Mouse (Mus musculus) midbrain, postnatal 0 days (tissue): ENCODE results near the gene Trappc6a. TPM values are rescaled to one million over a fixed set of nuclear protein-coding genes. Genes with fewer than 3 reads are reported as not detected.

ENCODE experiments used
- ATAC-seq: fragments of 200-750 bp; cut with Nextera tagmentation; 2 replicates; pipeline ENCODE4 v1.8.0; 2017; ENCODE audit warnings: moderate number of reproducible peaks, mild to moderate bottlenecking, moderate TSS enrichment, moderate library complexity; ENCODE audit not compliant: low FRiP score
- DNase-seq: peaks from one replicate; pipeline ENCODE4 v3.0.0-alpha.2; 2015; ENCODE audit warnings: low spot score
- H3K27ac ChIP-seq: fragments of 300-500 bp; sonication (generic); 2 replicates; pipeline ENCODE4 v1.5.1; 2014; ENCODE audit warnings: low read depth, mild to moderate bottlenecking, low read length, mixed read lengths
- H3K27me3 ChIP-seq: fragments of 300-500 bp; sonication (generic); 2 replicates; pipeline ENCODE4 v1.6.1; 2014; ENCODE audit warnings: low read length, control low read depth, mixed read lengths; ENCODE audit not compliant: insufficient read depth
- H3K36me3 ChIP-seq: fragments of 300-500 bp; sonication (generic); 2 replicates; pipeline ENCODE4 v1.6.1; 2014; ENCODE audit warnings: low read length, control low read depth, mixed read lengths; ENCODE audit not compliant: insufficient read depth
- H3K4me1 ChIP-seq: fragments of 300-500 bp; sonication (generic); 2 replicates; pipeline ENCODE4 v1.6.1; 2014; ENCODE audit warnings: mild to moderate bottlenecking, control low read depth, antibody characterized with exemption, low read length, mixed read lengths; ENCODE audit not compliant: insufficient read depth
- H3K4me2 ChIP-seq: fragments of 300-500 bp; sonication (generic); 2 replicates; pipeline ENCODE4 v1.6.1; 2014; ENCODE audit warnings: low read depth, mild to moderate bottlenecking, low read length, mixed read lengths; ENCODE audit not compliant: poor library complexity, severe bottlenecking
- H3K4me3 ChIP-seq: fragments of 300-500 bp; sonication (generic); 2 replicates; pipeline ENCODE4 v1.5.1; 2014; ENCODE audit warnings: low read depth, mild to moderate bottlenecking, low read length, moderate library complexity
- H3K9ac ChIP-seq: fragments of 300-500 bp; sonication (generic); replicated peaks from 2 replicates; pipeline ENCODE4 v1.6.1; 2014; ENCODE audit warnings: mild to moderate bottlenecking, low read length, moderate library complexity, mixed read lengths; ENCODE audit not compliant: poor library complexity, severe bottlenecking
- H3K9me3 ChIP-seq: fragments of 300-500 bp; sonication (generic); 2 replicates; pipeline ENCODE4 v1.6.1; 2016; ENCODE audit warnings: low read length, control low read depth
- CTCF ChIP-seq: IDR thresholded peaks from 2 replicates; pipeline ENCODE4 v1.5.1; 2016; ENCODE audit warnings: antibody characterized with exemption, mild to moderate bottlenecking
- WGBS: fragments of 180-500 bp; shearing (Covaris S2); extraction: QIAGEN DNeasy Blood & Tissue Kit; methylation state at CpG from one replicate; pipeline ENCODE4 v1.1.7; 2014; 5-methylcytosine and 5-hydroxymethylcytosine counted together
- polyA plus RNA-seq: library from polyadenylated mRNA; unstranded; fragments of >200 nt; fragmentation: Nextera tagmentation; extraction: Ambion mirVana; gene quantifications from 2 replicates; pipeline ENCODE4 v1.2.1, GENCODE M21; 2015
- total RNA-seq: library from RNA; depleted of rRNA; stranded (reverse); fragments of >200 nt; gene quantifications from 2 replicates; pipeline ENCODE4 v1.2.3, GENCODE M21; 2014; rRNA removed

The Trappc6a gene
- total and polyA plus RNA-seq, 2 experiments from 2014 or later, result 23.9 to 32.6 TPM

DNA sequence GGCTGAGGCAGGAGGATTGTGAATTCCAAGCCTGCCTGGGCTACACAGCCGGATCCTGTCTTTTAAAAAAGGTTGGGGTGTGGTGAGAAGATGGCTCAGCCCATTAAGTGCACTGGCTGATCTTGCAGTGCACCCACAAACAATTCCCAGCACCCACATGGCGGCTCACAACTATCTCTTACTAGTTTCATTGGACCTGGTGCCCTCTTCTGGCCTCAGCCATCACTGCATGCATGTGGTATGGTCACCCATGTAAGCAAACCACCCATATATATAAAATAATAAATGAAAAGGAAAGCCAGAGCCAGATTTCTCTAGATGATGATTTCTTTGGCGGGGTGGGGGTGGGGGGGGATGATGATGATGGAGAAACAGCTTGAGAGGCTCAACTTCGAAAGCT is 56.3 kb downstream of the Trappc6a start:
- no peak overlapping the region for H3K9ac ChIP-seq
- DNase-seq (no peak), ATAC-seq (no peak)

More for the DNA sequence above, 56.3 kb downstream of the Trappc6a start:
- H3K27ac ChIP-seq, result no peak overlapping the region
- H3K36me3 ChIP-seq, result peaks cover 23% of the 10 kb centered on the region
- H3K27me3 ChIP-seq, result no peaks in the 10 kb centered on the region
- no peak overlapping the region for H3K4me3 ChIP-seq
- no peaks in the 10 kb centered on the region for H3K9me3 ChIP-seq
- TF ChIP-seq CTCF, result peak; percentile 38
- H3K4me2 ChIP-seq, result no peak overlapping the region
- WGBS, result 93% methylated on average over 4 of the region's 4 CpGs
- peaks cover 9% of the 10 kb centered on the region for H3K4me1 ChIP-seq

Other genes starting within 250 kb of the Trappc6a start
- gene Vasp, start 236.6 kb upstream of the Trappc6a start, total RNA-seq, result 50.9 and 56.9 TPM in 2 replicates
- gene Vasp, start 236.6 kb upstream of the Trappc6a start, polyA plus RNA-seq, result 31.4 and 32.3 TPM in 2 replicates
- gene Ppm1n, start 228.3 kb upstream of the Trappc6a start, total RNA-seq, result 1.8 and 2.2 TPM in 2 replicates
- 1.2 and 1.4 TPM in 2 replicates for gene Ppm1n, start 228.3 kb upstream of the Trappc6a start, polyA plus RNA-seq
- gene Rtn2, start 225.8 kb upstream of the Trappc6a start, total RNA-seq, result 160 and 172 TPM in 2 replicates
- 104 and 107 TPM in 2 replicates for gene Rtn2, start 225.8 kb upstream of the Trappc6a start, polyA plus RNA-seq
- gene Fosb, start 198.3 kb upstream of the Trappc6a start, total RNA-seq, result 0.38 and 0.66 TPM in 2 replicates
- gene Fosb, start 198.3 kb upstream of the Trappc6a start, polyA plus RNA-seq, result 0.10 and 0.11 TPM in 2 replicates
- gene Ercc1, start 163.6 kb upstream of the Trappc6a start, total RNA-seq, result 50.3 and 71.4 TPM in 2 replicates
- gene Ercc1, start 163.6 kb upstream of the Trappc6a start, polyA plus RNA-seq, result 67.7 and 71.0 TPM in 2 replicates
- 8.7 and 14.0 TPM in 2 replicates for gene Cd3eap, start 148.9 kb upstream of the Trappc6a start, total RNA-seq
- gene Cd3eap, start 148.9 kb upstream of the Trappc6a start, polyA plus RNA-seq, result 21.5 and 21.6 TPM in 2 replicates
- 0.52 and 1.0 TPM in 2 replicates for gene Ppp1r13l, start 148.6 kb upstream of the Trappc6a start, total RNA-seq
- 1.5 and 2.0 TPM in 2 replicates for gene Ppp1r13l, start 148.6 kb upstream of the Trappc6a start, polyA plus RNA-seq
- gene Ercc2, start 126.4 kb upstream of the Trappc6a start, total RNA-seq, result 63.0 and 68.3 TPM in 2 replicates
- 22.9 and 26.6 TPM in 2 replicates for gene Ercc2, start 126.4 kb upstream of the Trappc6a start, polyA plus RNA-seq
- 1.2 and 1.9 TPM in 2 replicates for gene Klc3, start 104.3 kb upstream of the Trappc6a start, total RNA-seq
- 1.2 and 1.4 TPM in 2 replicates for gene Klc3, start 104.3 kb upstream of the Trappc6a start, polyA plus RNA-seq
- 0.38 and 8.2 TPM in 2 replicates for gene Ckm, start 103.6 kb upstream of the Trappc6a start, total RNA-seq
- gene Ckm, start 103.6 kb upstream of the Trappc6a start, polyA plus RNA-seq, result 0.21 and 0.25 TPM in 2 replicates
- 58.1 and 68.9 TPM in 2 replicates for gene Mark4, start 49.6 kb upstream of the Trappc6a start, total RNA-seq
- 16.2 and 17.0 TPM in 2 replicates for gene Mark4, start 49.6 kb upstream of the Trappc6a start, polyA plus RNA-seq
- 0.28 and 0.49 TPM in 2 replicates for gene Exoc3l2, start 45.1 kb upstream of the Trappc6a start, total RNA-seq
- 1.5 and 1.6 TPM in 2 replicates for gene Exoc3l2, start 45.1 kb upstream of the Trappc6a start, polyA plus RNA-seq
- gene Bloc1s3, start within 50 bp of the Trappc6a start, total RNA-seq, result 17.8 and 21.4 TPM in 2 replicates
- 3.9 and 4.2 TPM in 2 replicates for gene Bloc1s3, start within 50 bp of the Trappc6a start, polyA plus RNA-seq
- 2.3 TPM in 2 replicates for gene Nkpd1, start 9.4 kb downstream of the Trappc6a start, total RNA-seq
- 1.6 and 1.8 TPM in 2 replicates for gene Nkpd1, start 9.4 kb downstream of the Trappc6a start, polyA plus RNA-seq
- 114 and 127 TPM in 2 replicates for gene Ppp1r37, start 54.7 kb downstream of the Trappc6a start, total RNA-seq
- gene Ppp1r37, start 54.7 kb downstream of the Trappc6a start, polyA plus RNA-seq, result 27.8 and 28.1 TPM in 2 replicates
- 0.33 and 1.2 TPM in 2 replicates for gene Zfp296, start 68.9 kb downstream of the Trappc6a start, total RNA-seq
- gene Zfp296, start 68.9 kb downstream of the Trappc6a start, polyA plus RNA-seq, result 0.11 TPM in 1 of 2 replicates, not detected in the other
- gene Gemin7, start 69.2 kb downstream of the Trappc6a start, total RNA-seq, result 58.1 and 70.9 TPM in 2 replicates
- gene Gemin7, start 69.2 kb downstream of the Trappc6a start, polyA plus RNA-seq, result 158 and 181 TPM in 2 replicates
- gene Clasrp, start 96.1 kb downstream of the Trappc6a start, total RNA-seq, result 74.4 and 97.4 TPM in 2 replicates
- gene Clasrp, start 96.1 kb downstream of the Trappc6a start, polyA plus RNA-seq, result 70.3 and 74.7 TPM in 2 replicates
- gene Relb, start 121.0 kb downstream of the Trappc6a start, total RNA-seq, result 5.6 and 7.3 TPM in 2 replicates
- 5.6 and 6.2 TPM in 2 replicates for gene Relb, start 121.0 kb downstream of the Trappc6a start, polyA plus RNA-seq
- 149 and 152 TPM in 2 replicates for gene Clptm1, start 156.6 kb downstream of the Trappc6a start, total RNA-seq
- gene Clptm1, start 156.6 kb downstream of the Trappc6a start, polyA plus RNA-seq, result 140 and 149 TPM in 2 replicates
- 1.7 TPM in 1 of 2 replicates, not detected in the other for gene Apoc2, start 169.5 kb downstream of the Trappc6a start, total RNA-seq
- 0.30 and 0.32 TPM in 2 replicates for gene Apoc2, start 169.5 kb downstream of the Trappc6a start, polyA plus RNA-seq
- gene Gm44805, start 173.0 kb downstream of the Trappc6a start, total RNA-seq, result not detected in 2 replicates
- gene Gm44805, start 173.0 kb downstream of the Trappc6a start, polyA plus RNA-seq, result not detected in 2 replicates
- gene Apoc4, start 173.1 kb downstream of the Trappc6a start, total RNA-seq, result not detected in 2 replicates
- gene Apoc4, start 173.1 kb downstream of the Trappc6a start, polyA plus RNA-seq, result not detected in 2 replicates
- 3.6 and 5.1 TPM in 2 replicates for gene Apoc1, start 184.3 kb downstream of the Trappc6a start, total RNA-seq
- 7.9 and 9.0 TPM in 2 replicates for gene Apoc1, start 184.3 kb downstream of the Trappc6a start, polyA plus RNA-seq
- 1,618 and 2,613 TPM in 2 replicates for gene Apoe, start 190.8 kb downstream of the Trappc6a start, total RNA-seq
- 2,139 and 2,488 TPM in 2 replicates for gene Apoe, start 190.8 kb downstream of the Trappc6a start, polyA plus RNA-seq
- gene Tomm40, start 207.0 kb downstream of the Trappc6a start, total RNA-seq, result 122 and 133 TPM in 2 replicates
- 160 and 161 TPM in 2 replicates for gene Tomm40, start 207.0 kb downstream of the Trappc6a start, polyA plus RNA-seq
- 62.6 and 75.3 TPM in 2 replicates for gene Nectin2, start 242.1 kb downstream of the Trappc6a start, total RNA-seq
- gene Nectin2, start 242.1 kb downstream of the Trappc6a start, polyA plus RNA-seq, result 55.3 and 62.6 TPM in 2 replicates